Mouse (Mus musculus) liver, embryonic 16.5 days (tissue): ENCODE data around the gene Ppil4. TPM values are rescaled to one million over a fixed set of nuclear protein-coding genes. Genes with fewer than 3 reads are reported as not detected.

Experiments used
- ATAC-seq: fragments of 200-750 bp; cut with Nextera tagmentation; 2 replicates; pipeline ENCODE4 v1.8.0; 2017; ENCODE audit warnings: low read depth, mild to moderate bottlenecking, moderate number of reproducible peaks, moderate library complexity
- H3K27ac ChIP-seq: fragments of 300-500 bp; sonication (generic); 2 replicates; pipeline ENCODE4 v1.5.1; 2014; ENCODE audit warnings: mild to moderate bottlenecking, low read length
- H3K27me3 ChIP-seq: fragments of 300-500 bp; sonication (generic); 2 replicates; pipeline ENCODE4 v1.6.1; 2014; ENCODE audit warnings: low read depth, low read length, mixed read lengths; ENCODE audit not compliant: control insufficient read depth, insufficient read depth
- H3K36me3 ChIP-seq: fragments of 300-500 bp; sonication (generic); 2 replicates; pipeline ENCODE4 v1.6.1; 2014; ENCODE audit warnings: mild to moderate bottlenecking; ENCODE audit not compliant: control insufficient read depth, insufficient read depth
- H3K4me1 ChIP-seq: fragments of 300-500 bp; sonication (generic); 2 replicates; pipeline ENCODE4 v1.6.1; 2014; ENCODE audit warnings: low read depth, low read length, mixed read lengths; ENCODE audit not compliant: control insufficient read depth
- H3K4me2 ChIP-seq: fragments of 300-500 bp; sonication (generic); 2 replicates; pipeline ENCODE4 v1.6.1; 2014; ENCODE audit warnings: low read depth, low read length, mixed read lengths
- H3K4me3 ChIP-seq: fragments of 300-500 bp; sonication (generic); 2 replicates; pipeline ENCODE4 v1.5.1; 2014; ENCODE audit warnings: low read depth, mild to moderate bottlenecking, low read length
- H3K9ac ChIP-seq: fragments of 300-500 bp; sonication (generic); 2 replicates; pipeline ENCODE4 v1.6.1; 2014; ENCODE audit warnings: low read depth, low read length
- H3K9me3 ChIP-seq: fragments of 300-500 bp; sonication (generic); replicated peaks from 2 replicates; pipeline ENCODE4 v1.6.1; 2016; ENCODE audit warnings: low read length; ENCODE audit not compliant: control insufficient read depth
- WGBS: fragments of 180-500 bp; shearing (Covaris S2); extraction: QIAGEN DNeasy Blood & Tissue Kit; methylation state at CpG from one replicate; pipeline ENCODE4 v1.1.7; 2014; ENCODE audit not compliant: insufficient replicate concordance; 5-methylcytosine and 5-hydroxymethylcytosine counted together
- polyA plus RNA-seq: library from polyadenylated mRNA; unstranded; fragments of >200 nt; fragmentation: Nextera tagmentation; extraction: Ambion mirVana; gene quantifications from 2 replicates; pipeline ENCODE4 v1.2.1, GENCODE M21; 2015

Ppil4 gene
- polyA plus RNA-seq, 1 experiment from 2014 or later = 20.2 TPM

DNA sequence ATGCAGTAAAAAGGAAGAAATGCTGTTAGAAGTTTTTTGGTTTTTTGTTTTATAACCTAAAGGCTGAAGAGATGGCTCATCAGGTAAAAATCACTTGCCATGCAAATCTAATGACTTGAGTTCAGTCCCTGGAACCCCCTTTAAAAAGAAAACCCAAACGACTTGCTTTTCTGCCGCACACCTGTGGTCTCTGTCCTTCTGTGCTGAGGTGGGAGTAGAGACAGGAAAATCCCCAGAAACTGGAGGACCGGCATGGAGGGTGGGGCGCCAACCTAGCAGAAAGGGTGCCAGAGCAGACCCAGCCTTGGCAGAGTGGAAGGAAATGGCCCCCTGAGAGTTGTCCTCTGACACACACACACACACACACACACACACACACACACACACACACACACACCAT, 26.0 kb downstream of the Ppil4 start:
- Histone ChIP-seq H3K36me3 (peaks cover 32% of the 10 kb centered on the region), H3K4me2 (no peak overlapping the region), H3K27me3 (no peaks in the 10 kb centered on the region), H3K9ac (no peak overlapping the region), H3K27ac (no peak overlapping the region), H3K9me3 (no peaks in the 10 kb centered on the region), H3K4me1 (no peaks in the 10 kb centered on the region), H3K4me3 (no peak overlapping the region)
- 88% methylated on average over 4 of the region's 4 CpGs for WGBS
- no peak for ATAC-seq

- Histone ChIP-seq H3K27me3 (no peaks in the 10 kb centered on the region), H3K4me3 (no peak overlapping the region), H3K36me3 (peaks cover 32% of the 10 kb centered on the region), H3K4me2 (no peak overlapping the region), H3K9ac (no peak overlapping the region), H3K9me3 (no peaks in the 10 kb centered on the region), H3K4me1 (no peaks in the 10 kb centered on the region), H3K27ac (no peak overlapping the region)
- no peak for ATAC-seq
- WGBS = 80% methylated on average over 4 of the region's 4 CpGs
Observed at GRCm38 (mm10) chr10:7819156-7819555, 26.5 kb downstream of the Ppil4 start.

DNA sequence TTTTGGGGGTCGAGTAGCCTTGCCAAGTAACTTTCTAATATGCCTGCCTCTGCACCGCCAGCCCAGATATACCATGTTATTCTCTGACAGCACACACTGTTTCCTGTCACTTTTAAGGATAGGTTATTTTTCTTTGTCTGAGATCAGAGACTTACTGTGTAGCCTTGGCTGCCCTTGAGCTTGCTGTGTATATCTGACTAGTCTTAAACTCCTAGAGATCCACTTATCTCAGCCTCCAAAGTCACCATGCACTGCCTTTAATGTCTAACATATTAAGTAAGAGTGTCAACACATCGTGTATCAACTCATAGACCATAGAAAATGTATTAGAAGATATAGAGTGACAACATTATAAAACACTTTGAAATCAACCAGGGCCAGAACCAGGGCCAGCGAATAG, 26.9 kb downstream of the Ppil4 start:
- peaks cover 30% of the 10 kb centered on the region for H3K36me3 ChIP-seq
- no peak overlapping the region for H3K4me3 ChIP-seq
- no peaks in the 10 kb centered on the region for H3K4me1 ChIP-seq
- H3K9ac ChIP-seq = no peak overlapping the region
- H3K27ac ChIP-seq = no peak overlapping the region
- 85% methylated on average over 4 of the region's 4 CpGs for WGBS
- no peaks in the 10 kb centered on the region for H3K9me3 ChIP-seq
- H3K27me3 ChIP-seq = no peaks in the 10 kb centered on the region
- no peak overlapping the region for H3K4me2 ChIP-seq
- ATAC-seq = no peak

- H3K9ac ChIP-seq = no peak overlapping the region
- H3K4me2 ChIP-seq = no peak overlapping the region
- no peaks in the 10 kb centered on the region for H3K27me3 ChIP-seq
- no peak overlapping the region for H3K4me3 ChIP-seq
- peaks cover 28% of the 10 kb centered on the region for H3K36me3 ChIP-seq
- 77% methylated on average over 5 of the region's 5 CpGs for WGBS
- no peaks in the 10 kb centered on the region for H3K9me3 ChIP-seq
- H3K4me1 ChIP-seq = no peaks in the 10 kb centered on the region
- no peak overlapping the region for H3K27ac ChIP-seq
- ATAC-seq = no peak
Observed at GRCm38 (mm10) chr10:7820171-7820570, 27.5 kb downstream of the Ppil4 start.

DNA sequence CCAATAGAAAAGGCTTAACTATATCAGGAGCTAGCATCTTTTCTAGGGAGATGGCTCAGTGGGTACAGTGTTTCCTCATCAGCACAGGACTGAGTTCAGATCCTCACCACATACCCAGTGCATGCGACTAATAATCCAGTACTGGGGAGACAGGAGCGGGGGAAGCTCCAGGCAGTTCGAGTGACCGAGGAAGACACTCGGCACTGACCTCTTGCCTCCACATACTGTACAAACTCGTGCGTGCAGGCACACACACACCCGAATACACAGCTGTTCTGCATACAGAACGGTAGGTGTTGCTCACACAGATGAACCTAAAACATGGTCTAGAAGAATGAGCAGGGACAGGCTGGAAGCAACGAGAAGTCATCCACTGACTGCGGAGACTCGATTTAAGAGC, 29.3 kb downstream of the Ppil4 start:
- Histone ChIP-seq H3K9me3 (no peaks in the 10 kb centered on the region), H3K36me3 (peaks cover 22% of the 10 kb centered on the region)
- WGBS = 88% methylated on average over 12 of the region's 12 CpGs

DNA sequence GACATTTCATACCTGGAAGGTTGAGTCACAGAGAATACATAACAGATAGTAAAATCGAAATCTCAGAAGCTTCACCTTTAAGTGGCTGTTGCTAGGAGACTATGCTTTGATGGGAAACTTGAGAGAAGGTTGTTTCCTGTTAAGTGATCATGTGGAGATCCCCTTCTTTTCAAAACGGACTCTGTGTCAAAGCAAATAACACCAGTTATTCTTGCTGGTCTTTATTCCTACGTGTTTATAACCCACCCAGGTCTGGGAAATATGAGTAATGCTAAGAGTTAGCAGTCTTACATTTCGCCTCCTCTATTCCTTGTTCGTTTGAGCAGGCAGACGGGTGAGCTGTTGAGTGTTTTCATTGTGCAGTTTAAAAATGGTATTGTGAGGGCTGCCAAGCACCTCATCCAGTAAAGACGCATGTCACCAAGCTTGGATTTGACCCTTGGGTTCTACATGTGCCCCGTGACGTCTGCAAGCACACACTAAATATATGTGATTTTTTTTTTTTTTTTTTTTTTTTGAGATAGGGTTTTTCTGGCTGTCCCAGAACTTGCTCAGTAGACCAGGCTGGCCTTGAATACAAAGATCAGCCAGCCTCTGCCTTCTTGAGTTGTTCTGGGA, 32.1 kb downstream of the Ppil4 start:
- Histone ChIP-seq H3K36me3 (peaks cover 16% of the 10 kb centered on the region), H3K27me3 (no peaks in the 10 kb centered on the region), H3K9ac (no peak overlapping the region), H3K9me3 (no peaks in the 10 kb centered on the region), H3K4me1 (no peaks in the 10 kb centered on the region), H3K4me2 (no peak overlapping the region), H3K4me3 (no peak overlapping the region), H3K27ac (no peak overlapping the region)
- ATAC-seq = no peak
- WGBS = 81% methylated on average over 9 of the region's 9 CpGs

More for the DNA sequence above, 29.3 kb downstream of the Ppil4 start:
- ATAC-seq = no peak
- Histone ChIP-seq H3K27ac (no peak overlapping the region), H3K9ac (no peak overlapping the region), H3K4me3 (no peak overlapping the region), H3K4me2 (no peak overlapping the region), H3K4me1 (no peaks in the 10 kb centered on the region), H3K27me3 (no peaks in the 10 kb centered on the region)

- Histone ChIP-seq H3K4me1 (no peaks in the 10 kb centered on the region), H3K9me3 (no peaks in the 10 kb centered on the region), H3K36me3 (peaks cover 16% of the 10 kb centered on the region), H3K27ac (no peak overlapping the region), H3K4me2 (no peak overlapping the region), H3K4me3 (no peak overlapping the region), H3K9ac (no peak overlapping the region), H3K27me3 (no peaks in the 10 kb centered on the region)
- 80% methylated on average over 4 of the region's 4 CpGs for WGBS
- ATAC-seq = no peak
Observed at GRCm38 (mm10) chr10:7825281-7825665, 32.6 kb downstream of the Ppil4 start.

DNA sequence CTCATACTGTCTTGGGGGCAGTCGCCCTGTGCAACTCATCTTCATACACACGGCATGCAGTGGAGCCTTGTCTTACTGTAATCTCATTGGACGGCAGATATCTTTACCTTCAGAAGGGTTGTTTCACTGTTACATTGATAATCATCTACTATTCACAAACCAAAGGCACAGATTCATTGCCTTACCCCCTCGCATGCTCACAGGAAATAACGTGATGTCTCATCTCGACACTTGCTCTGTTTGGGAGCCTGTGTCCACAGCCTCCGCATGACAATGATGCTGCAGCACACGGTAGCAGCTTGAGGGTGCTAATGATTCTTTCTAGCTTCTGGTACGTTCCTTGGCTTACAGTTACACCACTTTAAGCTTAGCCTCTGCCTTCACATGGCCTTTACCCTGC, 33.4 kb downstream of the Ppil4 start:
- Histone ChIP-seq H3K4me2 (no peak overlapping the region), H3K27me3 (no peaks in the 10 kb centered on the region), H3K27ac (no peak overlapping the region), H3K36me3 (peaks cover 11% of the 10 kb centered on the region), H3K9me3 (no peaks in the 10 kb centered on the region), H3K4me1 (no peaks in the 10 kb centered on the region), H3K9ac (no peak overlapping the region), H3K4me3 (no peak overlapping the region)
- ATAC-seq = no peak
- 78% methylated on average over 9 of the region's 9 CpGs for WGBS

DNA sequence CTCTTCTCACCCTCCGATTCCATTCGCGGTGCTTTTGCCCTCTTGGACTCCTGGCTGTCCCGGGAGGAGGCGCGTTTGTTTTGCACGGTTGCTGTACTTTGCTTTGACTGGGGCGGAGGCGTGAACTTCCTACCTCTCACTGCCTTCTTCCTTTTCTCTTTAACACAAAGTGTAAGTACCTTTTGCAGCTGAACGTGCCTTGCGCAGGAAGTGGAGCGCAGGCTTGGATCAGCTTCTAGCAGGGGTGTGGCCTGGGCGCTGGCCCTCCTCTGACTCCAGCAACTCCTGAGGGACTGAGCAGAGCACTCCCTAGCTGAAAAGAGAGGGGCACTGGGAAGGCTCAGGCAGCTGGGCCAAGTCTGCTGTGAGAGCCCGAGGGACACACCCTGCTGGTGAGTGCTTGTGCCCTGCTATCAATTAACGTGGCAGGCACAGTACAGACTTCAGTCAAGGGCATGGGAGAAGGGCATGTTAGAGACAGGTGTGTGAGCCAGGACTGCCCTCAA, 39.5 kb downstream of the Ppil4 start, which contains the start of gene Zc3h12d:
Gene Zc3h12d, plus strand, starts transcription at position 300 of the 506 bp plus-strand sequence.
- H3K27ac ChIP-seq = peak within 1 kb of the TSS; percentile 67
- H3K9me3 ChIP-seq = no peaks in the 10 kb centered on the region
- no peaks in the 10 kb centered on the region for H3K27me3 ChIP-seq
- peak within 1 kb of the TSS; percentile 40 for H3K4me3 ChIP-seq
- H3K9ac ChIP-seq = no peak within 1 kb of the TSS; the same call in 1 of the 2 replicates
- H3K4me1 ChIP-seq = peaks cover 5% of the 10 kb centered on the region
- 4% methylated on average over 15 of the region's 15 CpGs for WGBS
- H3K4me2 ChIP-seq = peak within 1 kb of the TSS; percentile 46
- H3K36me3 ChIP-seq = no peaks in the 10 kb centered on the region
- peak; percentile 72 for ATAC-seq
